Mouse (Mus musculus): ENCODE results near the gene Kdm3a.

Gene Kdm3a

DNA sequence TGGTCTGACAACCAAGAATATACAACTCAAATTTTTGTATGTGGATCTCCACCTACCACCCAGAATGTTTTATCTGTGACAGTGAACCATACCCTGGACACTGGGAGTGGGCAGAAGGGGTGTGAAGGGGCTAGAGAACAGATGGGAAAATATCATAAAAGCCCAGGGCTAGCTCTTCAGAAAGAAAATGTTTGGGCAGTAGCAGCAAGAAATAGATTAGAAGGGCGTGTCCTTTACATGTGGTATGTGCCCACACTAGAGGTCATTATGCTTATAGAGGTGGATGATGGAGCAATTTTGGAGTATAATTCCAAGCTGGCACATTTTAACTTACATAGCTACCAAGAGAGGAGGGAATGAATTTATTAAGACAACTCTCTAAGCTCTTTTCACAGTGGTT lies 57.4 kb downstream of the Kdm3a start:
- DNase-seq = no peak

DNA sequence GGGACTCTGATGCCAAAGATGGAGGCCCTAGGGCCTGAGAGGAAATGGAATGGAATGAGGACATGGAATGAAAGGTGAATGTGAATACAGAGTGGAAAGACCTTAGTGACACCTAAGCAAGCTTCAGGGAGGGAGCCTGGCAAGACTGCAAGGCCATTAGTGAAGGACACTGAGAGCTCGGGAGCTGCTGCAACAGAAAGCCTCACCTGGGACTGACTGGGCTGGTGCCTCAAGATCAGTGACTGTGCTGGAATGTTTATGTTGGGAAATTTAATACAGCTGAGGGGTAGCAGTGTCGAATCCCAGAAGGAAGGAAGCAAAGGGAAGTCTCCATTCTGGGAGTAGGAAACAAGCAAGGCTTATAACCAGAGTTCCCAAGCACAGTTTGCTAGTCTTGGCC lies 63.8 kb downstream of the Kdm3a start:
- no peak for DNase-seq

DNA sequence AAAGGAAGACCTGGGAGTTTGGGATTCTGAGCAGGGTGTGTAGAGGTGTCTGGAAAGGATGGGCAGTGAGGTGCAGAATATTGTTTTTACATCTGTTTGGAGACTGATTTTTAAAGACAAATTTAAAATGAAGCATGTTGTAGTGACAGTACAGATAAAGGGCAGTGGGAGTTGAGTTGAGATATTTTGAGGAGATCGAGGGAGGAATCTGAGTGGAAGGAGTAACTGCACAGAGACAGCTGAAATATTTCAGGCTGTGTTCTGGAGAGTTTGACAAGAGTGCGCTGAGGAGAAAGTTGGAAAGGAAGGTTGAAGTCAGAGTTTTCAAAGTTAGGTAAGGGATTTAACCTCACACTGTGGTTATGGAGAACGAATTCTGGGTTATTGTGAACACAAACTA lies 64.2 kb downstream of the Kdm3a start:
- no peak for DNase-seq

DNA sequence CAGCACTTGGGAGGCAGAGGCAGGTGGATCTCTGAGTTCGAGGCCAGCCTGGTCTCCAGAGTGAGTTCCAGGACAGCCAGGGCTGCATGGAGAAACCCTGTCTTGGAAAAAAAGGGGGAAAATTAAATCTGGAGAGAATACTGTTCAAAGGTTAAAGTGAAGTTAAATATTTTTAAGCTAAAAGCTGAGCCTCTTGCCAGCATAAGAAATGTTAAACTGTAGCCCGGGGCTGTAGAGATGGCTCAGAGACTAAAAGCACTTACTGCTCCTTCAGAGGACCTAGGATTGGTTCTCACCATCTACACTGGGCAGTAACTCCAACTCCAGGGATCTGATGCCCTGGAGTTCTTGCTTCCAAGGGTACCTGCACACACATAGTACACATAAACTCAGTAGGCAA lies 76.0 kb downstream of the Kdm3a start:
- no peak for DNase-seq

DNA sequence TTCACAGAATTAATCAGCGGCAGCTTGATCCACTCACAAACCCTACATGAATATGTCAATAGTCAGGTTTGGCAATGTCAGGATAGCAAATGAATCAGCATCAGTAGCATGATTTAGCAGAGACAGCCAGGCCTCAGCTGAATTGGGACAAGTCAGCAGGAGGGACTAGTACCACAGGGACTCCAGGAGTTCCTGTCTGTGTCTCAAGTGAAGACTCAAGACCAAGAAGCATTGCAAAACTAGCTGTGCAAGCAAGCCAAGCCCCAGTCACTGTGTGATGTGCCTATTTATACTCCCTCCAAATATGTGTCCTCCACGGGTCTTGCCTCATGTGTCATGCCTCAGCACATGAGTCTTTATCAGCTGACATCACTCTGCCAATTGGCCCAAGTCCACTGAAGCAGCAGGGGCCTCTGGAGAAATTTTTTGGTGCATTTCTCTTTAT lies 77.3 kb downstream of the Kdm3a start:
- no peak for DNase-seq

DNA sequence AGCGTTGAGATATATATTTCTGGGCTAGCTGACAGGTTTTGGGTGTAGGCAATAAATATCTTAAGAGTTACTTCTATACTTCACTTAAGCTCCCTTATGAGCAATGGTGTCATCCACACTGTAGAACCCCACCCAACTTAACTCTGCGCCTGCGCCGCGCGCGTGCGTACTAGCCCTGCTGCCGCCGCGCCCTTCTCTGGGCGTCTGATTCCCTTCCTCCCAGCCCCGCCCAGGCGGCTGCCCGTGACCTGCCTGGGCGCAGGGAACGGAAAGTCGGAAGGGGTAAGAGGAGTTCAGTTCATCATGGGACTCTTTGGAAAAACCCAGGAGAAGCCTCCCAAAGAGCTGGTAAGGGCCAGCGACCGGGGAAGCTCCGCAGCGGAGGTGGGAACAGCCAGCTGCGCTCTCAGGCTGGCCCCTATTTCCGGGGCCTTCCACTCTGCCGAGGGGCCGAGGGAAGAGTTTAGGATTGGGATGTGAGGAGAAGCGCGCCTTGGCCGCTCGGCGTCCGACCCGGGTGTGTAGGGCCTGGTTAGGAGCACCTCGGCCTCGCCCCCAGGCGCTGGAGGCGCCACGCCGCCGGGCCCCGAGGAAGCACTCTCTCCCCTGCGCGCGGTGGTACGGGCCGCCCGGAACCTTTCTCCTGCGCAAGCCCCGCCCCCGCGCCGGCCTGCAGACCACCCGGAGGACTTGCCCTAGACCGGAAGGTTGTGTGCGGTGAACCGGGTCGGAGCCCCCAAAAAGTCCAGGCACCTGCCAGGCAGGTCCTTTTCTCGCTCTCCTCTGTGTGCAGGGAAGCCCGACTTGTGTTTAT lies 88.9 kb downstream of the Kdm3a start, which contains the start of gene Chmp3:
Chmp3 (plus strand) TSS at position 112 of the 814 bp plus-strand sequence.
- DNase-seq = peak; percentile 97
